Mouse (Mus musculus): ENCODE results near the gene Lcp1. TPM values are rescaled to one million over a fixed set of nuclear protein-coding genes. Genes with fewer than 3 reads are reported as not detected.

Lcp1 gene
- total and polyA plus RNA-seq, 3 experiments, result 258 to 777 (median 373) TPM

GRCm38 (mm10) chr14:75151146-75151545 lies 20.2 kb downstream of the Lcp1 start:
- dilution Hi-C loops (cut with MboI; ENCODE audit: extremely low pct_ligation_motif_present, extremely low pct_unique_long_range_greater_than_20kb, low sequenced_read_pairs), result no loop called here
- Histone ChIP-seq H3K4me3 (replicated peaks in 1 of 3; ENCODE audit: low read depth in 2 of 3, low read length in 2 of 3, poor library complexity in 1 of 3) (no peak overlapping the region), H3K4me2 (ENCODE audit: insufficient read depth, low read depth, poor library complexity, severe bottlenecking) (no peak overlapping the region), H3K27ac (ENCODE audit: insufficient read depth, low read depth) (no peak overlapping the region), H3K79me2 (replicated peaks; ENCODE audit: control insufficient read depth, extremely low read depth, insufficient read depth, poor library complexity, severe bottlenecking) (no peaks in the 10 kb centered on the region), H3K9ac (ENCODE audit: insufficient read depth, low read depth) (no peak overlapping the region), H3K4me1 (ENCODE audit: control insufficient read depth in 1 of 2, insufficient read depth in 2 of 2) (peaks cover 6 to 23% of the 10 kb centered on the region in 2 experiments; a peak in 3 of 4 replicates), H3K36me3 (replicated peaks in 1 of 2; ENCODE audit: control insufficient read depth in 1 of 2, insufficient read depth in 1 of 2, low read length in 1 of 2) (no peaks in the 10 kb centered on the region), H3K27me3 (replicated peaks) (no peaks in the 10 kb centered on the region), H3K9me3 (replicated peaks; ENCODE audit: low read length) (no peaks in the 10 kb centered on the region)
- no peak for DNase-seq (ENCODE audit: extremely low read depth)
- in situ Hi-C loops (cut with MboI; ENCODE audit: low pct_ligation_motif_present, low pct_unique_long_range_greater_than_20kb, low sequenced_read_pairs), result no loop called here
- no peak for TF ChIP-seq MAFK (IDR thresholded peaks at IDR 0.05; ENCODE audit: insufficient replicate concordance, low read length)
- TF ChIP-seq NELFE (IDR thresholded peaks at IDR 0.05; ENCODE audit: low read depth, low read length), result no peak
- no peak for TF ChIP-seq SMC3 (IDR thresholded peaks at IDR 0.05; ENCODE audit: low read depth, low read length)
- no peak for TF ChIP-seq SIN3A (IDR thresholded peaks at IDR 0.05; ENCODE audit: low read length)
- TF ChIP-seq JUND (conservative IDR thresholded peaks at IDR 0.05; ENCODE audit: low read depth, low read length), result no peak
- TF ChIP-seq E2F4 (IDR thresholded peaks at IDR 0.05; ENCODE audit: insufficient replicate concordance, low read depth, low read length), result no peak
- TF ChIP-seq ZC3H11A (IDR thresholded peaks at IDR 0.05; ENCODE audit: low read depth, low read length), result no peak
- no peak for TF ChIP-seq CHD1 (IDR thresholded peaks at IDR 0.05; ENCODE audit: low read depth, low read length)
- no peak for TF ChIP-seq USF1 (IDR thresholded peaks at IDR 0.05; ENCODE audit: low read depth, low read length)
- no peak for TF ChIP-seq MAX (IDR thresholded peaks at IDR 0.05; ENCODE audit: low read length)
- TF ChIP-seq EP300 (IDR thresholded peaks at IDR 0.05; ENCODE audit: low read length), result no peak

- TF ChIP-seq RAD21 (IDR thresholded peaks at IDR 0.05; ENCODE audit: low read depth, low read length) (no peak), CHD1 (IDR thresholded peaks at IDR 0.05; ENCODE audit: low read depth, low read length) (no peak), TBP (conservative IDR thresholded peaks at IDR 0.05; ENCODE audit: low read depth, low read length) (no peak), USF2 (conservative IDR thresholded peaks at IDR 0.05; ENCODE audit: low read depth, low read length) (no peak), RCOR1 (conservative IDR thresholded peaks at IDR 0.05; ENCODE audit: low read depth, low read length) (no peak), MAFK (IDR thresholded peaks at IDR 0.05; ENCODE audit: insufficient replicate concordance, low read length) (no peak), ZKSCAN1 (IDR thresholded peaks at IDR 0.05; ENCODE audit: borderline replicate concordance, low read depth, low read length) (no peak), ETS1 (conservative IDR thresholded peaks at IDR 0.05; ENCODE audit: low read depth, low read length) (no peak), GABPA (IDR thresholded peaks at IDR 0.05; ENCODE audit: insufficient replicate concordance, low read depth, low read length) (no peak), PAX5 (IDR thresholded peaks at IDR 0.05; ENCODE audit: low read length) (no peak), E2F4 (IDR thresholded peaks at IDR 0.05; ENCODE audit: insufficient replicate concordance, low read depth, low read length) (no peak), ELF1 (IDR thresholded peaks at IDR 0.05; ENCODE audit: low read depth, low read length) (no peak), ZNF384 (IDR thresholded peaks at IDR 0.05; ENCODE audit: low read depth, low read length) (no peak), TCF12 (IDR thresholded peaks at IDR 0.05; ENCODE audit: low read depth, low read length) (no peak), MAX (IDR thresholded peaks at IDR 0.05; ENCODE audit: low read length) (no peak), USF1 (IDR thresholded peaks at IDR 0.05; ENCODE audit: low read depth, low read length) (no peak), POLR2A (IDR thresholded peaks at IDR 0.05; ENCODE audit: low read depth, low read length) (no peak), POLR2AphosphoS2 (IDR thresholded peaks at IDR 0.05; ENCODE audit: low read depth, low read length) (no peak), JUN (IDR thresholded peaks at IDR 0.05; ENCODE audit: insufficient read depth, low read depth, low read length) (no peak)
- H3K4me3 ChIP-seq (replicated peaks in 1 of 3; ENCODE audit: low read depth in 2 of 3, low read length in 2 of 3, poor library complexity in 1 of 3), result no peak overlapping the region
- dilution Hi-C loops (cut with MboI; ENCODE audit: extremely low pct_ligation_motif_present, extremely low pct_unique_long_range_greater_than_20kb, low sequenced_read_pairs), result no loop called here
These were observed 23.6 kb downstream of the Lcp1 start for GRCm38 (mm10) chr14:75154481-75154880.

More at GRCm38 (mm10) chr14:75154481-75154880, 23.6 kb downstream of the Lcp1 start:
- Histone ChIP-seq H3K9me3 (replicated peaks; ENCODE audit: low read length) (no peaks in the 10 kb centered on the region), H3K4me1 (ENCODE audit: control insufficient read depth in 1 of 2, insufficient read depth in 2 of 2) (peaks cover 0 to 8% of the 10 kb centered on the region in 2 experiments; a peak in 2 of 4 replicates), H3K27ac (ENCODE audit: insufficient read depth, low read depth) (no peak overlapping the region), H3K36me3 (replicated peaks in 1 of 2; ENCODE audit: control insufficient read depth in 1 of 2, insufficient read depth in 1 of 2, low read length in 1 of 2) (no peaks in the 10 kb centered on the region), H3K27me3 (replicated peaks) (no peaks in the 10 kb centered on the region), H3K4me2 (ENCODE audit: insufficient read depth, low read depth, poor library complexity, severe bottlenecking) (no peak overlapping the region), H3K9ac (ENCODE audit: insufficient read depth, low read depth) (no peak overlapping the region), H3K79me2 (replicated peaks; ENCODE audit: control insufficient read depth, extremely low read depth, insufficient read depth, poor library complexity, severe bottlenecking) (no peaks in the 10 kb centered on the region)
- in situ Hi-C loops (cut with MboI; ENCODE audit: low pct_ligation_motif_present, low pct_unique_long_range_greater_than_20kb, low sequenced_read_pairs), result no loop called here
- DNase-seq (ENCODE audit: extremely low read depth), result no peak
